Mouse (Mus musculus): ENCODE measurements around the gene Pmpca.

DNA sequence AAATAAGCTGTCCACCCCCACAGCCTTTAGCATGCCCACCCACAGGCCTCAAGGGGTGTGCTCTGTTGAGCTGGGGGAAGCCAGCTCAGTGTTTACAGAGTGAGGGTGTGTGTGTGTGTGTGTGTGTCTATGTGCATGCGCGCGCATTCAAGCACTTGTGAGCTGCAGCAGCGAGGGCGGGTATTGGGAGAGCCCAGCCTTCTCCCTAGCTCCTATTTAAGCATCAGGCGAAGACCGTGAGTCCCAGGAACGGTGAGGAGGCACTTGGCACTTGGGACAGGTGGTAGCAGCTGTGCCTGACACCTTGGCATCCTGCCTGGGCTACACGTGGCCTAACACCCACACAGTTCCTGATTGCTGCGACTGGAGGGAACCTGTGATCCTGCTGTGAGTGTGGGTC, 47.1 kb upstream of the Pmpca start:
- no peak for TF ChIP-seq POLR2A (IDR thresholded peaks at IDR 0.05; ENCODE audit: borderline replicate concordance, extremely low read depth, insufficient read depth, insufficient read length, poor library complexity, severe bottlenecking)
- TF ChIP-seq CTCF (IDR thresholded peaks at IDR 0.05; ENCODE audit: borderline replicate concordance, extremely low read depth, insufficient read depth, insufficient read length): no peak

Data from brain, embryonic 14.5 days (tissue).